ENCODE assay signal across 10 mouse cellular contexts in the genomic region with DNA sequence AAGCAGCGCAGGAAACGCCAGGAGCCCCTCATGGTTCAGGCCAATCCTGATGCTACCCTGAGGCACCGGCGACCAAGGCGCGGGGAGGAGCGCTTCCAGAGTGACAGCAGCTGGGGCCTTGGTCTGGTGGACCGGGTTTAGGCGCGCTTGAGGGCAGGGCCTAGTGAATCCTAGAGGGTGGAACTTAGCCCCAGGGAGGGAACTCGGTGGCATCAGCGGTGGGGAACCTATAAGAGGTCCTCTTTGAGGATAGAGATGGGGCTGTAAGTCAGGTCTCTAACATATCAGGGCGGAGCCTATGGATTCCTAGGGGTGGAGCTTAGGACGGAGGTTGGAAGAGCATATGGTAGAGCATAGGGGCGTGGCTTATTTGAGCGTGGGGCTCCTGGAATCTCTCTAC. TPM values are rescaled to one million over a fixed set of nuclear protein-coding genes. Genes with fewer than 3 reads are reported as not detected.
DNase-seq lines count a peak whose midpoint lies in the region; ATAC-seq and TF ChIP-seq lines count a peak whose summit lies in the region.
"Had no signal": no experiment of that assay in that cellular context is flagged by ENCODE, and none has a peak within 500 bp of the region (broad histone marks: within the 10 kb centered on the region; RNA-seq: fewer than 3 reads in every experiment).

No protein-coding gene starts in this region.

- peaks cover 4% of the 10 kb centered on the region; the same call in 1 of the 2 replicates for H3K4me1 ChIP-seq in heart, embryonic 11.5 days (ENCODE audit: control insufficient read depth, insufficient read depth, low read length)
- peaks cover 13% of the 10 kb centered on the region for H3K4me1 ChIP-seq in intestine, embryonic 16.5 days (ENCODE audit: control insufficient read depth, insufficient read depth, low read length)
- no peaks in the 10 kb centered on the region; the same call in none of the 2 replicates for H3K4me1 ChIP-seq in stomach, embryonic 16.5 days (ENCODE audit: control insufficient read depth, insufficient read depth, low read length)
- H3K4me1 ChIP-seq: forebrain, embryonic 15.5 days had no signal

- H3K4me3 ChIP-seq in heart, embryonic 11.5 days (ENCODE audit: low read depth, low read length), result no peak overlapping the region
- H3K4me3 ChIP-seq in intestine, embryonic 16.5 days (ENCODE audit: low read length), result no peak overlapping the region
- no peak overlapping the region for H3K4me3 ChIP-seq in stomach, embryonic 16.5 days (replicated peaks; ENCODE audit: low read length)
- H3K4me3 ChIP-seq in layer of hippocampus, adult 2 months, result no peak overlapping the region
- H3K4me3 ChIP-seq: forebrain, embryonic 15.5 days had no signal

- H3K27ac ChIP-seq in heart, embryonic 11.5 days (ENCODE audit: low read depth, low read length), result peak overlapping the region; percentile 63
- peak overlapping the region; percentile 65 for H3K27ac ChIP-seq in intestine, embryonic 16.5 days (ENCODE audit: low read length)
- H3K27ac ChIP-seq in stomach, embryonic 16.5 days (ENCODE audit: low read length), result peak overlapping the region; percentile 41
- no peak overlapping the region for H3K27ac ChIP-seq in layer of hippocampus, adult 2 months
- H3K27ac ChIP-seq: forebrain, embryonic 15.5 days had no signal

- no peaks in the 10 kb centered on the region for H3K27me3 ChIP-seq in heart, embryonic 11.5 days (ENCODE audit: control insufficient read depth, insufficient read depth, low read length)
- no peaks in the 10 kb centered on the region for H3K27me3 ChIP-seq in intestine, embryonic 16.5 days (replicated peaks; ENCODE audit: control insufficient read depth, insufficient read depth, low read length)
- no peaks in the 10 kb centered on the region for H3K27me3 ChIP-seq in stomach, embryonic 16.5 days (ENCODE audit: control insufficient read depth, insufficient read depth, low read length)
- H3K27me3 ChIP-seq: forebrain, embryonic 15.5 days had no signal

- TF ChIP-seq CTCF in layer of hippocampus, adult 2 months (conservative IDR thresholded peaks at IDR 0.05), result no peak

- no peaks in the 10 kb centered on the region for H3K36me3 ChIP-seq in heart, embryonic 11.5 days (ENCODE audit: control insufficient read depth, insufficient read depth, low read length)
- H3K36me3 ChIP-seq in intestine, embryonic 16.5 days (ENCODE audit: control insufficient read depth, insufficient read depth, low read length), result no peaks in the 10 kb centered on the region
- H3K36me3 ChIP-seq in stomach, embryonic 16.5 days (ENCODE audit: control insufficient read depth, insufficient read depth, low read length), result no peaks in the 10 kb centered on the region
- H3K36me3 ChIP-seq: forebrain, embryonic 15.5 days had no signal

- peak overlapping the region; percentile 52 for H3K4me2 ChIP-seq in heart, embryonic 11.5 days
- H3K4me2 ChIP-seq in intestine, embryonic 16.5 days (ENCODE audit: low read depth, low read length), result 0 out of 2 replicates have a peak overlapping the region, but pooled peaks have one; percentile 6
- H3K4me2 ChIP-seq in stomach, embryonic 16.5 days (ENCODE audit: low read depth, low read length), result peak overlapping the region; percentile 20
- H3K4me2 ChIP-seq: forebrain, embryonic 15.5 days had no signal

- ATAC-seq in heart, embryonic 11.5 days (replicated peaks; ENCODE audit: insufficient number of reproducible peaks, low FRiP score, low TSS enrichment), result peak; percentile 73
- peak; percentile 13; the same call in 1 of the 2 replicates for ATAC-seq in intestine, embryonic 16.5 days
- peak; percentile 34; the same call in 1 of the 2 replicates for ATAC-seq in stomach, embryonic 16.5 days (ENCODE audit: insufficient read depth, low FRiP score)
- ATAC-seq in cerebellum, adult (ENCODE audit: insufficient number of reproducible peaks, low FRiP score, low TSS enrichment), result no peak
- ATAC-seq: forebrain, embryonic 15.5 days had no signal

- H3K9me3 ChIP-seq in heart, embryonic 11.5 days (replicated peaks; ENCODE audit: control insufficient read depth, low read length), result no peaks in the 10 kb centered on the region
- H3K9me3 ChIP-seq in intestine, embryonic 16.5 days (ENCODE audit: control insufficient read depth, low read length), result no peaks in the 10 kb centered on the region
- no peaks in the 10 kb centered on the region for H3K9me3 ChIP-seq in stomach, embryonic 16.5 days (replicated peaks; ENCODE audit: control insufficient read depth, low read length)
- H3K9me3 ChIP-seq: forebrain, embryonic 15.5 days had no signal

- H3K9ac ChIP-seq in heart, embryonic 11.5 days (ENCODE audit: low read depth, low read length), result peak overlapping the region; percentile 43; the same call in 1 of the 2 replicates
- peak overlapping the region; percentile 39; the same call in 1 of the 2 replicates for H3K9ac ChIP-seq in intestine, embryonic 16.5 days (ENCODE audit: low read depth, low read length)
- H3K9ac ChIP-seq in stomach, embryonic 16.5 days (ENCODE audit: low read length), result no peak overlapping the region
- H3K9ac ChIP-seq: forebrain, embryonic 15.5 days had no signal

- no peak for DNase-seq in heart, adult 18-20 months
- peak; percentile 31 for DNase-seq in retina, embryonic 14.5 days (ENCODE audit: low spot score)
- no peak for DNase-seq in retina, postnatal 1 day
- DNase-seq in layer of hippocampus, adult 2 months (ENCODE audit: low spot score in 2 of 2), result no peak
- DNase-seq: adrenal gland, adult 2 months had no signal

- 15% methylated on average over 16 of the region's 16 CpGs for WGBS in heart, embryonic 11.5 days (ENCODE audit: insufficient replicate concordance)
- 29% methylated on average over 16 of the region's 16 CpGs for WGBS in intestine, embryonic 16.5 days
- WGBS in stomach, embryonic 16.5 days, result 18% methylated on average over 16 of the region's 16 CpGs

RNA-seq across cellular contexts. Expression of gene Nucb1, which starts 5.2 kb away (rescaled TPM):
- 165 and 186 TPM in 2 replicates for polyA plus RNA-seq in heart, embryonic 11.5 days (2014; fragmentation: Nextera tagmentation; extraction: Ambion mirVana)
- 100 to 1,000 TPM; 129 to 143 TPM for total RNA-seq in heart, adult 18-20 months (2021)
- 251 and 266 TPM in 2 replicates for polyA plus RNA-seq in intestine, embryonic 16.5 days (2015; fragmentation: Nextera tagmentation; extraction: Ambion mirVana)
- polyA plus RNA-seq in stomach, embryonic 16.5 days (2015; fragmentation: Nextera tagmentation; extraction: Ambion mirVana), result 229 and 262 TPM in 2 replicates
- 10 to 100 TPM; 97.6 to 98.2 TPM for total RNA-seq in layer of hippocampus, adult 2 months (2021)

RNA-seq across cellular contexts. Expression of gene Ppp1r15a, which starts 10.6 kb away (rescaled TPM):
- 28.5 and 28.8 TPM in 2 replicates for polyA plus RNA-seq in heart, embryonic 11.5 days (2014; fragmentation: Nextera tagmentation; extraction: Ambion mirVana)
- total RNA-seq in heart, adult 18-20 months (2021), result 10 to 100 TPM; 31.6 to 33.7 TPM
- 17.3 and 19.1 TPM in 2 replicates for polyA plus RNA-seq in intestine, embryonic 16.5 days (2015; fragmentation: Nextera tagmentation; extraction: Ambion mirVana)
- 25.5 and 31.2 TPM in 2 replicates for polyA plus RNA-seq in stomach, embryonic 16.5 days (2015; fragmentation: Nextera tagmentation; extraction: Ambion mirVana)
- total RNA-seq in layer of hippocampus, adult 2 months (2021), result 10 to 100 TPM; 19.0 to 25.8 TPM

RNA-seq across cellular contexts. Expression of gene Plekha4, which starts 10.7 kb away (rescaled TPM):
- polyA plus RNA-seq in heart, embryonic 11.5 days (2014; fragmentation: Nextera tagmentation; extraction: Ambion mirVana), result 1.1 TPM in 2 replicates
- 1 to 10 TPM; 2.0 to 2.5 TPM for total RNA-seq in heart, adult 18-20 months (2021)
- polyA plus RNA-seq in intestine, embryonic 16.5 days (2015; fragmentation: Nextera tagmentation; extraction: Ambion mirVana), result 1.4 and 1.6 TPM in 2 replicates
- polyA plus RNA-seq in stomach, embryonic 16.5 days (2015; fragmentation: Nextera tagmentation; extraction: Ambion mirVana), result 2.7 and 3.9 TPM in 2 replicates
- under 1 TPM; 0.52 to 0.79 TPM for total RNA-seq in layer of hippocampus, adult 2 months (2021)

RNA-seq across cellular contexts. Expression of gene Dhdh, which starts 26.8 kb away (rescaled TPM):
- 4.6 and 4.9 TPM in 2 replicates for polyA plus RNA-seq in heart, embryonic 11.5 days (2014; fragmentation: Nextera tagmentation; extraction: Ambion mirVana)
- total RNA-seq in heart, adult 18-20 months (2021), result 10 to 100 TPM in 1 of 2 experiments, 1 to 10 TPM in 1; 7.9 to 13.1 TPM
- polyA plus RNA-seq in intestine, embryonic 16.5 days (2015; fragmentation: Nextera tagmentation; extraction: Ambion mirVana), result 1.9 and 2.2 TPM in 2 replicates
- polyA plus RNA-seq in stomach, embryonic 16.5 days (2015; fragmentation: Nextera tagmentation; extraction: Ambion mirVana), result 2.0 and 2.2 TPM in 2 replicates
- total RNA-seq in layer of hippocampus, adult 2 months (2021), result 1 to 10 TPM; 4.3 to 4.4 TPM

RNA-seq across cellular contexts. Expression of gene Gm45808, which starts 28.8 kb away (rescaled TPM):
- polyA plus RNA-seq in heart, embryonic 11.5 days (2014; fragmentation: Nextera tagmentation; extraction: Ambion mirVana), result not detected in 2 replicates
- total RNA-seq in heart, adult 18-20 months (2021), result 10 to 100 TPM in 1 of 2 experiments, 1 to 10 TPM in 1; 8.7 to 12.3 TPM
- polyA plus RNA-seq in intestine, embryonic 16.5 days (2015; fragmentation: Nextera tagmentation; extraction: Ambion mirVana), result not detected in 2 replicates
- not detected in 2 replicates for polyA plus RNA-seq in stomach, embryonic 16.5 days (2015; fragmentation: Nextera tagmentation; extraction: Ambion mirVana)
- 1 to 10 TPM; 2.1 to 3.1 TPM for total RNA-seq in layer of hippocampus, adult 2 months (2021)
- polyA plus RNA-seq: adrenal gland, adult 2 months; forebrain, embryonic 15.5 days had no signal
